Mouse (Mus musculus) heart, postnatal 14 days (tissue): Measurements from ENCODE around the gene S100a1. TPM values are rescaled to one million over a fixed set of nuclear protein-coding genes. Genes with fewer than 3 reads are reported as not detected.

Experiments
- DNase-seq, 2 experiments: peaks; one replicate each; pipeline ENCODE4 v3.0.0; 2021 to 2022
- intact Hi-C: fragments of 180-260 bp; cut with DNase I; formaldehyde crosslinking; loops from one replicate; pipeline ENCODE4 v1.15.1; 2025
- total RNA-seq, 2 experiments: library from RNA; stranded (reverse); gene quantifications; 2 replicates each; pipeline ENCODE4 v1.2.3; 2021

S100a1 gene
- total RNA-seq, 2 experiments from 2014 or later, result 516 to 570 TPM

- intact Hi-C loops, result no loop called here
- no peak for DNase-seq
These were observed 1.1 kb downstream of the S100a1 start for GRCm38 (mm10) chr3:90512948-90513642.

GRCm38 (mm10) chr3:90512276-90512675 is 1.9 kb downstream of the S100a1 start:
- no peak for DNase-seq
- intact Hi-C loops, result no loop called here

GRCm38 (mm10) chr3:90509747-90510123 is 4.5 kb downstream of the S100a1 start:
- intact Hi-C loops, result no loop called here
- no peak for DNase-seq

- peak; percentile 99 to 100 for DNase-seq
- intact Hi-C loops, result no loop called here
These were observed 5.0 kb downstream of the S100a1 start, which contains the start of gene Chtop for GRCm38 (mm10) chr3:90508950-90509746. TSS of gene Chtop (minus strand) at chr3:90509498.

GRCm38 (mm10) chr3:90508287-90508949 is 5.8 kb downstream of the S100a1 start:
- DNase-seq, result no peak
- intact Hi-C loops, result no loop called here

GRCm38 (mm10) chr3:90506362-90506761 is 7.8 kb downstream of the S100a1 start:
- intact Hi-C loops, result no loop called here
- no peak for DNase-seq

GRCm38 (mm10) chr3:90505216-90505615 is 9.0 kb downstream of the S100a1 start:
- intact Hi-C loops, result no loop called here
- no peak for DNase-seq

GRCm38 (mm10) chr3:90503444-90503843 is 10.7 kb downstream of the S100a1 start:
- no peak for DNase-seq
- intact Hi-C loops, result no loop called here

GRCm38 (mm10) chr3:90497597-90497996 is 16.6 kb downstream of the S100a1 start:
- DNase-seq, result no peak
- intact Hi-C loops, result no loop called here

- DNase-seq, result no peak
- intact Hi-C loops, result no loop called here
These were observed 18.2 kb downstream of the S100a1 start for GRCm38 (mm10) chr3:90495850-90496525.

GRCm38 (mm10) chr3:90493831-90494540 is 20.2 kb downstream of the S100a1 start:
- no peak for DNase-seq
- intact Hi-C loops, result loop anchor here (5.0 kb wide), 1 partner anchor 213 kb away; no protein-coding TSS in a partner anchor

GRCm38 (mm10) chr3:90491350-90491749 is 22.8 kb downstream of the S100a1 start:
- intact Hi-C loops, result loop anchor here (2.0 to 5.0 kb wide), 2 partner anchors 123 to 216 kb away; no protein-coding TSS in a partner anchor
- DNase-seq, result peak in 1 of 2 experiments; percentile 36

GRCm38 (mm10) chr3:90490696-90491256 is 23.4 kb downstream of the S100a1 start, which contains the start of gene Snapin:
TSS of gene Snapin (minus strand) at chr3:90491033.
- DNase-seq, result peak; percentile 95 to 97
- intact Hi-C loops, result loop anchor here (2.0 to 5.0 kb wide), 2 partner anchors 124 to 217 kb away; no protein-coding TSS in a partner anchor

GRCm38 (mm10) chr3:90488576-90488975 is 25.6 kb downstream of the S100a1 start:
- intact Hi-C loops, result no loop called here

GRCm38 (mm10) chr3:90486998-90487397 is 27.2 kb downstream of the S100a1 start:
- intact Hi-C loops, result no loop called here
- DNase-seq, result no peak

More at GRCm38 (mm10) chr3:90488576-90488975, 25.6 kb downstream of the S100a1 start:
- no peak for DNase-seq

GRCm38 (mm10) chr3:90475831-90476611 is 38.2 kb downstream of the S100a1 start, which contains the start of gene Ilf2:
TSS of gene Ilf2 (plus strand) at chr3:90476126.
- peak; percentile 92 to 95 for DNase-seq
- intact Hi-C loops, result no loop called here

- intact Hi-C loops, result no loop called here
These were observed 38.9 kb downstream of the S100a1 start for GRCm38 (mm10) chr3:90475151-90475830.

GRCm38 (mm10) chr3:90472213-90472612 is 42.0 kb downstream of the S100a1 start:
- intact Hi-C loops, result no loop called here
- DNase-seq, result peak; percentile 32 to 62

More at GRCm38 (mm10) chr3:90475151-90475830, 38.9 kb downstream of the S100a1 start:
- no peak for DNase-seq
